Mouse (Mus musculus): Measurements from ENCODE around the gene Gca.

Gca gene

DNA sequence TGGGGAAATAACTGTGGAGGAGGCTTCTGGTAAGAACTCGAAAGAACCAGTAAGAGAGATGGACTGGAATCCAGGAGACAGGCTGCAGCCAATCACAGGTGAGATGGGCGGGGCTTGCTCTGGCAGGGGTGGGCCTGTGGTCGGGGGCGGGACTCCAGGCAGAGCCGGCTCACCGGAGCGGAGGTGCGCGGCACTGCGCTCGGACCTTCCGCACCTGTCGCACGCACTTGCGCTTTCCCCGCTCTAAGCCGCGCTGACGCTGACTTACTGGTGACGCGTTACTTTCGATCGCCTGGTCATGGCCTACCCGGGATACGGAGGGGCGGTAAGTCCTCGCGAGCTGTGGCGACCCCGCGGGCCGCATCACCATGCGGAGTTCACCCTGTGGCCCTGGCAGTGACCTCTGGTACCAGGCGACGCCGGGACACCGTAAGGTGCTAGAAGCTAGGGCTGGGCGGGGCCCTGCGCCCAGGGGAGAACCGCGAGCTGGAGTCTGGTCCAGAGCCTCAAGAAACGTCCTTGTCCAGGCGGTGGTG, at the start of gene Gca:
Gca (plus strand) TSS at position 151 of the 536 bp plus-strand sequence.
- peak; percentile 82 to 84 for DNase-seq (ENCODE audit: low spot score in 2 of 2)

DNA sequence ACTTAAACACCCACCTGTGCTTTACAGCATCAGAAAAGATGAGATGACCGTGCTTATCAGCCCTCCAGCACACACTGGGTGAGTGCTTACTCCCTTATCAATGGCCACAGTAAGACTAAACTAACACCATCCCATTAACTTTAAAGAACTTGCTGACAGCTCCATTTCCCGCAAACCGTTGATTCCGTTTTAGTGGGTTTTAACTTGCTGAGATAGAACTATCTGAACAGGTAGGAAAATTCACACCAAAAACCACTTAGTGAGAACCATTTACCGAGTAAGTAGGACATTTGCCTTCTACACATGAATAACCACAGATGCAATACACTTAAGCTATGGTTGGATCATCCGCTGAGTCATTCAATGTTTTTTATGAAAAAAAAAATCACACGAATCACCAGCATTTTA, 45.1 kb upstream of the Gca start:
- no peak for DNase-seq (ENCODE audit: low spot score in 2 of 2)

DNA sequence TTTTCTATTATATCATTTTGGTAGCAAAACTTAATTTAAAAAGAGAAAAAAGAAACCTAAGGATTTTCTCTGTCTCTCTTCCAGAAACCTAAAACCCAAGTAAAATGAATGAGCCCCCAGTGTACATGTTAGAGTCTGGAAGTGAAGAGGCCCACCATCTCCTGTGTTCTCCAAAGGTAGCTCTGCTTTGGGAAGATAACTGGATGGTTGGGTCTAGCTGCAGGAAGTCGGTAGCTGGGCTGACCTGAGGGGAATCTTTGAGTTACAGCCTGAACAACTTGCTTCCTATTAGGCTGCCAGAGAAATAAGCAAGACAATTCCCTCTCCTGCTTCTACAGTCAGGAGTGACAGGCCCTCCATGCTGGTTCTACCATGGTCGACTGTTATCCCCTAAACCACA, 44.4 kb upstream of the Gca start:
- no peak for DNase-seq (ENCODE audit: low spot score in 2 of 2)

DNA sequence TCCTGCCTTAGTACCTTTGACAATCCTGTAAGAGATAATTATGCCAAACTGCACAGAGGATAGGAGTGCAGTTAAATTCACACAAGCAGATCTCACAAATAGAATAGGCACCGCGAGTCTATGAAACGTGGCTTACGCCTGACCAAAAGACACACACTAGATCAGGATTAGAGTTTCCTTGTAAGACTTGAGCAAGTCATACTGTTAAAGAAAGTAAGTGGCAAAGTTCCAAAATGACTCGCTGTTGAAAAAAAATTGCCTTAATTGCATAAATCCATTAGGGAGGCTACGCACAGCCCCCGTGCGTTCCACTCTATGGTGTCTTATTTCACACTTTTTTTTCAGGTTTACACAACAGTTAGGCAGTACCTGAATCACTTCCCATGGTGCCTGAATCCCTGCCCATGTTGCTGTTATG, 41.1 kb upstream of the Gca start:
- DNase-seq (ENCODE audit: low spot score in 2 of 2): peak in 1 of 2 experiments; percentile 28

DNA sequence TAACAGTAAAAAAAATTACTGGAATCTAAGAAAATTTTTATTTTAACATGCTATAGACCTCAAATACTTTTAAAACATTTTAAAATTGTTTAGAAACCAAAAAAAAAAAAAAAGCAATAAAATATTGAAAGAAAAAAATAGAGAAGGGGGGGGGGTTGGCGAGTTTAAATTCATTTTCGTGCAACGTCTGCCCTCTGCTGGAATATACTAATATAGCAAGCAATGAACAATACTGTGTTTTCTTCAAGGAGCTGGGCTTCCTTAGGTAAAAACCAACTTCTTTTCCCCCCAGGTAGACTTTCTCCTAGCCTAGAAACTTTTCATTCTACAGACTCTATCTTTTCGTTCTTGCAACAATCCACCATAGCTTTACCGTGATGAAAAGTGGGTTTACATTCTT, 36.4 kb upstream of the Gca start:
- peak in 1 of 2 experiments; percentile 37 for DNase-seq (ENCODE audit: low spot score in 2 of 2)

DNA sequence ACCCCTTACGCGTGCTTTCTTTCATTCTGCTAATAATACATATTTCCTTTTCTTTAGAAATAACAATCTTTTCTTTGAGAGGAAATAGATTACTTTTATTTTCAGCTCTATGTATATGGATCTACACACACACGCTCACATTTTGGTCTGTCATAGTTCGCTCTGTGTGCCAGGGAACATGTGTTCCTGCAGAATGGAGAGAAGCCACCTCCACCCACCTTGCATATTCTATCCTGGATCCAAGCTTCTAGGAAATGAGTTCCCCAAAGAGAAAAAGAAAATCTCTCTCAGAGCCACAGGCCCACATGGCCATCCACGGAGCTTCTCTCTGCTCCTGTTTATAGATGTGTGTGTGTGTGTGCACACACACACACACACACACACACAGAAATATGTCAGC, 35.7 kb upstream of the Gca start:
- peak; percentile 60 to 73 for DNase-seq (ENCODE audit: low spot score in 2 of 2)

DNA sequence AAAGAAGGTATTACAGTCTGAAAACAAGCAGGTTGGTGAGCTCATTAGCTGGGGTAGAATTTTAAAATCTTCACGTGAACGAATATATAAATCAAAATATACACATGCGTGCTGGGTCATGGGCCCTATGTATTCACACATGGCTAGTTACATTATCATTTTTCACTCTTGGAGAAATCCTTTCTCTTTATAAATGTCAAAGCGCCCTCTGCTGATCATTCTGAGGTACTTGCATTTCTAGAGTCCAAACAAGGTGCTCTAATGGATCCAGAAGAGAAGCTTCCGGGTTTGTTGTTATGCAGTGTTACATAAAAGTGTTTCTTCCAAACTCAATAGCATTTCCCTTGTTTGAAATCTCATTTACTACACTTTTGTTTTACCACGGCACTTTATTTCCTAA, 33.6 kb upstream of the Gca start:
- peak; percentile 46 to 51 for DNase-seq (ENCODE audit: low spot score in 2 of 2)

DNA sequence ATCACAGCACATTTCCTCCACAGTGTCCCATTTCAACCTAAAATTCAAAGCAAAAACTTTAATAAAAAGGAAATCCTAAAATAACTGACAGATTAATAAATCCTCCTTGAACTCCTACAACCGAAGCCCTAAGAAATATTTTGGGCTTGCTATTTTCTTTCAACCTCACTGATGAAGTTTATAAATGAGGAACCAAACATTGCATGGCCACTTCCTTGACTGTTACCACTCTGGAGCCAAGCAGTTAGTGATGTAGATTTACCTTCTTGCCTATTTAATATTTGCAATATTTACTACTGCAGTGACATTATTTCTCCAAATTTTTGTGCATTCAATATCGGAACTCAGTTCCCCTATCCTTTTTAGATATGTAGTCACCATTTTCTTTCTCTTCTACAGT, 24.2 kb upstream of the Gca start:
- no peak for DNase-seq (ENCODE audit: low spot score in 2 of 2)

DNA sequence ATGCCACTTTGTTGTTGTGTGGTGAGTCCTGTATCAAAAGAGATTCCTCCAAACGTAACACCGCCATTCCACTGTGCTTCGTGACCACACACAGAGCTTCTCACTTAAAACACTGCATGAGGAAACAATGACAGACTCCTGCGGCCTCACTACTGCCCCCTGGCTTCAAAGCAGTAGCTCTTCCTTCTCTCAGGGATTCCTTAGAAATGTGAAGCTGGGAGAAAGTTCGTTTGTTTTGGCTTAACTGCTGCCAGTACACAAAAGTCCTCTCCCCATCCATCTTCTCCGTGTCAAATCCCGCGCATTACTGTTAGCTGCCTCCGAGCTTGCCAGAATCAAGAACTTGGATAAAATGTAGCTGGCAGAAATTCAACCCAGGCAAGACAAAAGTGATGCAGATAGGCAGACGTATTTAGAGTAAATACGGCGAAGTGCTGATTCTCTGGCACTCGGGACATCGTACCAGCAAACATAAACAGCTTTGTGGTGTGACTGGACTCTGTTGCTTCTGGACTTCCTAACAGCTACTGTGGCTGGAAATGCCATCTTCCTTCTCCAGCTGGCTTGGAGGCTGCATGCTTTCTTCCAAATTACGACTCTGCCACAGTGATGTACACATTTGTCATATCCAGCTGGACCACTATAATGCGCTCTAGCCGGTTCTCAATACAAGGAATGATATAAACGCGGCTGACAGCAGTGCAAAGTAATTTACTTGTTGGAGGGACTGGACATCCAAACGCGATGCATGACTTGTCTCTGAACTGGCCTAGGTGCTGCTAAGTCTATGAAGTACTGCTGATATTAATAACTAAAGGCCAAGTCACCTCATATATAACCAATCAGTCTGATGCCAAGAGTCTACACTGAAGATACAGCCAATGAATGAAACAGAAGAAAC, 20.4 kb upstream of the Gca start:
- DNase-seq (ENCODE audit: low spot score in 2 of 2): no peak

DNA sequence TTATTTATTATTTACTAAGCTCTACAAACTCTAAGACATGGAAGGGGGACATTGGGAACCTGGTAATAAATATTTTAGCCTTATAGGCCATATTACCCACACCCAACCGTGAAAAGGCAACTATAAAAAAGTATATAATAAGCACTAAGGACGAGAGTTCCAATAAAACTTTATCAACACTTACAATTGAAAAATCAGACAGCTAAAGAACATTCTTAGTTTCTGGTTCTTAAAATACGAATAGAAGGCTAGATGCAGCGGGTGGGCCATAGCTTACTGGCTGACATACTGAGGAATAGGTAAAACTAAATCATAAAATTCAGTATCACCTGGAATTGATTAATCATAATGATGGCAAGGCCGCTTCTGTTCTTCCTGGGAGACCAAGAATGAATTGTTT, 19.2 kb upstream of the Gca start:
- no peak for DNase-seq (ENCODE audit: low spot score in 2 of 2)

DNA sequence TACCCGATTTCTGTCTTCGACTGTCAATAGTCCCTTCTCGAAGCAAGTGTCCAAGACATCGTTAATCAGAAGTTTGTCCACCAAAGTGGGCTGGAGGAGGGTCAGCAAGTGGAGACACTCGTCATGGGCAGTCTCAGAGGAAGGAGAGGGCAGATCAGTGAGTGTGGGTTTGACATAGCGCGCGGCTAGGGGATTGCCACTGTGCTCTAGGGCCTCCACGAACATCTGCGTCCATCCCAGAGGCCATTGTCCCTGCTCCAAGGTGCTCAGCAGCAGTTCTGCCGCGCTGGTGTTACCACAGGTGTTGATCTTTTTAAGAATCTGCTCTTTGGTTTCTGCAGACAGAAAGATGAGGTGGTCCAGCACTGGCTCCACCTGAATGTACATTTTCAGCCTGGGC, 18.6 kb upstream of the Gca start:
- DNase-seq (ENCODE audit: low spot score in 2 of 2): no peak

DNA sequence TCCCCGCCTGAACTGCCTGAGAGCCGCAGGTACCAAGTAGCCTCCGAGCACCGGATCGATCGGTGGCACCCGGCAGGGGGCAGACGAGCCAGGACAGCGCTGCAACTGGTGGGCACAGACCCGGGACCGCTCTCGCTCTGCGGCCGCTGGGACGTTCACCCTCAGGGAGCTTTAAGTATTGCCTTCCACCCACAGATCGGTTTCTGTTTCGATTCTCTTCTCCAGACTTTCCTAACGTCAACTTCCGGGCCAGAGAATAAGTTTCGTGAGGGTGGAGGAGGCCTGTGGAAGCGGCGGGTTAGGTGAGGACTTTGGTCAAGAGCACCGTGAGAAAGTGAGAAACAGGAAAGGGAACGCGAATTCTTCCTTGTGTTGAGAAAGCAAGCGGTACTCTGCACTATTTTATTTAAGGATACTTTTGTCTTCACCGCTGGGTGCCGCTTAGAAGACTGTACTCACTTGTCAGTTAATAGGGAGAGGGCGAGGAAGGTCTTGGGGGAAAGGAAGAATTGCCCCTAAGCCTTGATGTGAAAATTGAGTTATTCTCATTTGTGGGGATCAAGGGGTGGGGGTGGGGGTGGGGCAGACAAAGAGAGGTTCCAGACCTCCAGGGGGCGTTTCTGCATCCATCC, 18.0 kb upstream of the Gca start, which contains the start of gene Ifih1:
Ifih1 (minus strand) TSS at position 242 of the 632 bp plus-strand sequence.
- no peak for DNase-seq (ENCODE audit: low spot score in 2 of 2)

DNA sequence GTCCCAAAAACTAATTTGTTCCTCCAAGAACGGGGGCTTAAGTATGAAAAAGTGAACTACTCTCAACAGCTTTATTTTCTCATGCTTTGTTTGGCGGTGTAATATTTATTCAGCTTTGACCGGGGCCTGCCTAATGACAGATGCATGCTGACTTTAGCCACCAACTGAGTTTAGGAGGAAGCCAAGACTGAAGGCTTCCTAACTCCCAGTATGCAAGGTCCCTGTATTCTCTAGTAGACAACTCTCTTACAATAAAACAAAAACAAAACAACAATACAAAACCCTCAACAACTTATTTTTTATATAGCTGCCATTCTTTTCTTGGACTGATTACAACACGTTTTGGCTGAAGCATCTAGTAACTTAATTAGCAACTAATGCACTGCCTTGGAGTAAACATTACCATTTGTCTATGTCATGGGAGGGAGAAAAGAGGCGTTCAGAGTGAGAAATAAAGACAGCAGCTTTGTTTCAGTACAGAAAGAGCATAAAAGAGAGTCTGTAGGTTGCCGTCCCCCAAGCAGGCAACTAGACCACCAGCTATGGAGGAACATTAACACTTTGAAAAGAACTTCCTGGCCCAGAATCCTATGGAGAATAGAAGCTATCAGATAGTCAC, 17.3 kb upstream of the Gca start:
- no peak for DNase-seq (ENCODE audit: low spot score in 2 of 2)

DNA sequence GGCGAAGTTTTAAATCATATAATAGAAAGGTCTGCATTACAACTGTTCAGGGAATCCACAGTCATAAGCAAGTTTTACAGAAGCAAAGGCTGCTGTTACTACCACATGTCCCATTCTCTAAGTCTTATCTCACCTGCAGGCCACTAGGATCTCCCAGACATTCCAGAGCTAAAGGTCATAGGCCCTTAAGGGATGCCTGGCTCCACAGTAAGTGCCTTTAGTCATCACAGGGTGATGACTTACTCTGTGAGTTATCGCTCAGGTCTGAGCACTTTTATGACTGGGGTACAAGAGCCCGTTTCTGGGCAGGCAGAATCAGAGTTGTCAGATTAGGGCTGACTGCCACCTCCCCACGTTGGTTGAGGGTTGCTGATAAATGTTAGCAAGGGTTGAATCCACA, 12.2 kb upstream of the Gca start:
- no peak for DNase-seq (ENCODE audit: low spot score in 2 of 2)

DNA sequence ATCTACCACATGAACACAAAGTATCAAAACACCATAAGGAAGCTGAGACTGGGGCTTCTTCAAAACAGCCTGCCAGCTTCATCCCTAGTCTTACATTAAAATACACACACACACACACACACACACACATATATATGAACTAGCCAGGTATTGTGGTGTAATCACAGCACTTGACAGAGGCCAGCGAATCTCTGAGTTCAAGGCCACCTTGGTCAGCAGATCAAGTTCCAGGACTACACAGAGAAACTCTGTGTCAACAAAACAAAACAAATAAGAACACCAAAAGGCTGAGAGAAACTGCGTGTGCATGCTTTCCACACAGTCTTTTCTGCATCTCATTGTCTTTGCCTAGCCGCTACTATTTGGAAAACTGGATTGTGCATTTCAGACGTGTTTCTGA, 11.6 kb upstream of the Gca start:
- DNase-seq (ENCODE audit: low spot score in 2 of 2): no peak

DNA sequence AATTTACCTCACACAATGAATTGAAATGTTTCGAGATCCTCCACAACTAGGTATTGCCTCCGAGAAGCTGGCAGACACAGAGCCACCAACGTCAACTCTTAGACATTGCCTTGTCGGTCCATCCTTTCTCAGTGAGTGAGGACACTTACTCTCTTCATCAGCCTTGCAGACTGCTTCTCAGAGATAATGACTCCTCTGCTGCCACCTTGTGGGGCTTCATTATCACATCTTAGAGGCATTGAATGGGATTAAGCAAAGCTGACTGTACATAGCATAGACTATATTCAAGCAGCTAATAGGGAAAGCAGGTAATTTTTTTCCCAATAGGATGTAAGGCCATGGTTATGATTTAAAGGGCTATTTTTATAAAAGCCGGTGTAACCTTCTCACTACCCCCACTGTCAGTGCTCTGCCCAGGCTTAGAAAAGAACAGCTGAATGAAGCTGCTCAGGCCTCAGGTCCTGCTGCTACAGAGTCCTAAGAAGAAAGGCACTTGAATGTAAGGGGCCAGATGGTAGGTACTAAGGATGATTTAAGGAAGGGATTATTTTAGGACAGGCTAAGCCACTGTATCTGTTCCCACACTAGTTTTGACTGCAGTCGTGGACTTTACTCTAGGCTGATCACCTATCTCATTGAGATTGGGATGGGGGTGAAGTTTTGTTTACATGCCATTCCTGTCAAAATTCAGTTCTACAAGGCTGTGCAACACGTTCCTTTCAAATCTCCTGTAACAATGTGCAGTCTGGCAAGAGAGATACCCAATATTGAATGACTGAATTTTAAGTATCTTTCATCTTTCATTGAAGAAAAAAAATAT, 9.4 kb upstream of the Gca start:
- peak; percentile 86 to 88 for DNase-seq (ENCODE audit: low spot score in 2 of 2)

DNA sequence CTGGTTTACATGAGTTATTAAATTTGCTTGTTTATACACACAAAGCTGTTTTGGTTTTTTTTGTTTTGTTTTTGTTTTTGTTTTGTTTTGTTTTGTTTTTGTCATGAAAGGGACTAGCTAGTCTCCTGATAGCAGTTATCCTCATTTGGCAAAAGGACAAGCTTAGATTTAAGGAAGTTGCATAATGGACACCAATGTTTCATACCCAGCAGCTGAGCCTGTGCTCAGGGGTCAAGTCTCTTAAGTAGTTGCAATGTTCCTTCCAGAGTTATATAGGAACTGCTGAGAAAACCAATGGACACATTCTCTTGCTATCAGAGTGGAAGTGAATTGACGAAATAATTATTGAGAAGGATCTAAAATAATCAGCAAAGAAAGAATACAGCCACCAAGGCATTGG, 8.0 kb upstream of the Gca start:
- DNase-seq (ENCODE audit: low spot score in 2 of 2): no peak

DNA sequence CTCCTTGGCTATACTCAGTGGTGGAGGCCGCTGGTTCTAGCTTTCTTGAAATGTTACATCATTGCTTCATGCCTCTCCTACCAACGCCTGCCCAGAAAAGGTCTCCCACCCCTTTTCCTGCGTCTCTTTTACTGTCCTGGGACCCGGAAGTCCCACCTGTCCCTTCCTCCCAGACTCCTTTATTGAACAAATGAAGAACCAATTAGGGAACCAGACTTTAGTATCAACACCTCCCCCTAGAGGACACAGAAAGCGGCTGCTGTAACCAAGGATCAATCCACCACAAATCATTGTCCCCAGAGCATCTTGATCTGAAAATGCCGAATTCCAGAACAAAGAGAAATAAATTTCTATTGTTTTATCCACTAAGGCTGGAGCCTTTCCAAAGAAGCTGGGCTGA, 3.5 kb upstream of the Gca start:
- DNase-seq (ENCODE audit: low spot score in 2 of 2): no peak

DNA sequence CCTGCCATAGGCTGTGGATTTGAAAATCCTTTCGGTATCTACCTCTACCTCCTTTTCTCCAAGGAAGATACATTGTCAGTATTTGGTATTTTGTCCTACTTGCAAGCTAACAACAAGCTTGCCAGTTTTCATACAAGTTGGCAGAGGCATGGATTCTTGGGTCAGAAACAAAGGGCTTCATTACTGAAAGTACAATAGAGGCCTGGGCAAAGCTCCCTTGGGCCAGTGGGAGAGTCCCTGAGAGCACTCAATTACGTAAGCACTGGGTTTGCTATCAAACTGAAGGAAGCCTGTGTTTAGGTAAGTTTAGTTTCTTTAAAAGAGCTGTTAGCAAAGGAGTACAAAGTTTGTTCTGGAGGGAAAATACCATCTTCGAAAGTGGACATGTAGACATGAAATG, 1.5 kb upstream of the Gca start:
- no peak for DNase-seq (ENCODE audit: low spot score in 2 of 2)

DNA sequence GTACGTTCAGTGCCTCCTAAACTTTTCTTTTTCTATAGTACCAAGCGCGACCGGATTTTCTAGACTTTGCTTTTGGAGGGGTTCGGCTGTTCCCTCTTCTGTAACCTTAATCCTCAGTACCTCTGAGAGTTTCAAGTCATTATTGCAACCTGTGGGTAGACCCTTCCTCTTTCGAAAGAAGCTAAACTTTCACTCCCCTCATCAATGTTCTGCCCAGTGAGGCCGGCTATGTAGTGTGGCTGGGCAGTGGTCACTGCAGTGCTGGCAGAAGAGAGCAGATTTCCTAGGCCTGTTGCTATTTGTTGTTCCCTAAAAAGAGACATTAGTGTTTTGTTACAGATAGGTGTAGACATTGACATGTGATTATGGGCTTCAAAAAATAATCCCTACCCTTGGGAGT, 754 bp downstream of the Gca start:
- no peak for DNase-seq (ENCODE audit: low spot score in 2 of 2)

DNA sequence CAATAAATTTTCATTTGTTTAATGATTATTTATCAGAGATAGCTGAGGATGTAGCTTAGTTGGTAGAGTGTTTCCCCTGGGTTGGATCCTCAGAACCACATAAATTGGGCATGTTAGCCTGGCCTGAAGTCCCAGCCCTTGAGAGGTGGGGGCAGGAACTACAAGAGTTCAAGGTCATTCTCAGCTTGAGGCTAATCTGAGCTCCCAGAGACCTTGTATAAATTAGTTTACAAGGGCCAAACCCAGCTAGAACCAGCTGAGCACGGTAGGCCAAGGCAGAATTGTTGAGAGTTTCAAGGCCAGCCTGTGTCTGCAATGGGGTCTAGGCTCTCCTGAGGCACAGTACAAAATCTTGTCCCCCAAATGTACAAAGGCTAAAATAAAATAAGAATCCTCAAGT, 1.5 kb downstream of the Gca start:
- no peak for DNase-seq (ENCODE audit: low spot score in 2 of 2)

DNA sequence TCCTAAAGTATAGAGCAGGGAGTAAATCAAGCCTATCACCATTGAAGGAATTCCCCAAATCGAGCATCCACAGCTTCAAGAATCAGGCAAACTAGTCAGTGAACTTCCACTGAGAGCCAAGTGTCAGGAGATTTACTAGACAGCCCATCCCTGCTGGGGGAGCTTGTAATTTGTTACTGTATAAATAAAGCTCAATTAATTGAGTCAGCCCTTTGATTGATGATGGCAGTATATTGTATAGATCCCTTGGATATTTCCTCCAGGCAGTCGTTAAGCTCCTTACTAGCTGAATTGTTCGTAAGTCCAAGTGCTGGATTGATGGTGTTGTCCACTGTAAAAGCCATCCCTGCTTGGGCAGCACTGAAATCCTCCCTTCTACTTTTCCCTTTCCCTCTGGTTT, 5.8 kb downstream of the Gca start:
- DNase-seq (ENCODE audit: low spot score in 2 of 2): no peak
